Mouse (Mus musculus): ENCODE data around the gene Tcf20.

The Tcf20 gene

DNA sequence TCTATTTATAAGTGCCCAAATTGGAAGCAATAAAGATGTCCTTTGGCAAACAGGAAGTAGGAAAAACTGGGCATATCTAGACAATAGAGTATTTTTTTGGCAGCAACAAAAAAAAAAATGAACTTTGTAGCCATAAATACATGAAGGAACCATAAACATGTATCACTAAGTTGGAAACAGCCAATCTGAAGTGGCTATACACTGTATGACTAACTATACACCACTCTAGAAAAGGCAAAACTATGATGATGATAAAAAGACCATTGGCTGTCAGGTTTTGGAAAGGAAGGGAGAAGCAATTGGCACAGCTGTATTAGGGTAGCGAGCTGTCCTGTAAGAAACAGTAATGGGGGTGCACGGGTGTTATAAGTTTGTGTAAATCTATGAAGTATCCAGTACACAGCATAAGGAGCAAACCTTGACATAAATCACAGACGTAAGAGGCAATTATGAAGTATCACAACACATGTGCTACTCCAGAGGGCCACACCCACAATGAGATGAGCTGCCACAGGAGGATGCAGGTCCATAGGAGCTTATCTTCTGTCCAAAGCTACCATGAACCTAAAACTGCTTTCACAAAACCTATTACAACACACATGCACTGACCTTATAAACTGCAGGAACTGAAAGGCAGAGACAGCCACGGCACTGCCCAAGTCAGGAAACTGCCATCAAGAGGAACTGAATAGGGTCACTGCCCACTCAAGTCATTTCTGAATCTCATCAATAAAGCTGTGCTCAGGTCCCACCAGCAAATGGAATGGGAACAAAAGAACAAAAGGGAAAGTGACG is 180.5 kb downstream of the Tcf20 start:
- WGBS = 75% methylated on average over 5 of the region's 5 CpGs

DNA sequence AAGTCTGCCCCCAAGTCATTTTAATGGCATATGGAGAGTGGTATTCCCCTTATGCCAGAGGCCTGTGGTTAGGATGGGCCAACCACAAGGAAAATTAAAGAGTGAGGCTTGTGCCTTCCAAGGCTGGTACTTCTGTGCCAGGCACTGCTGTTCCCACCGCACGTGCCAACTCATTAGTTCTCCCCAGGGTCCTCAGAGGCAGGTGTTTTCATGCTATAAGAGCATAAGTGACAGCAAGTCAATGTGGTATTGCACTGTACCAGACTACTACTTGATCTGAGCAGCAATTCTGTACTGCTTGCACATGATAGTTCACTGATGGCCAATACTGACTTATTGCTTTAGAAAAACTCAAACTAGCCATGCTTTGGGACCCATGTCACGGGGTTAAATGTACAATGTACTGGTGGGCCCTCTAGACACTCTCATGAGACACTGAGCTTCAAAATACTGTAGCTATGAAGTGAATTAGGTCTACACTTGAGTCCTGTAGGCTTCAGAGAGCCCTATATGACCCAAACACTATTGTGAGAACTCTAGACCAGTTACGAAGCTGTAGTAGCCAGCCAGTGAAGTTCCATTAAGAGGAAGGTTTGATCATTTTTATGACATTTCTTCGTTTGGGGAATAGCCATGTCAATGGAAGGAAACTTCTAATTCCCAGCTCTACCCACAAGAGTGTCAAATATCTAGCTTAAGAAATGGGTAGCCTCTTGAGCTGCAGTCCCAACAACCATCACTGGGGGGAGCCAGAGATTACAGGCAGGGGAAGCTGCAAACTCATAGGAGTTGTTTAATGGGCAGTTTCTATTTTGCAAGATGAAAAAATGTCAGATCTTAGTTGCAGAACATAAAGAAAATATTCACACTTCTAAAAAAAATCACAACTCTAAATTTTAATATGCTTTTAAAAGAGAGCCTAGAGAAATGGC is 182.7 kb downstream of the Tcf20 start:
- WGBS = 60% methylated on average over 5 of the region's 5 CpGs

GRCm38 (mm10) chr15:82795936-82796440 is 191.7 kb downstream of the Tcf20 start:
- 79% methylated on average over 3 of the region's 3 CpGs for WGBS

DNA sequence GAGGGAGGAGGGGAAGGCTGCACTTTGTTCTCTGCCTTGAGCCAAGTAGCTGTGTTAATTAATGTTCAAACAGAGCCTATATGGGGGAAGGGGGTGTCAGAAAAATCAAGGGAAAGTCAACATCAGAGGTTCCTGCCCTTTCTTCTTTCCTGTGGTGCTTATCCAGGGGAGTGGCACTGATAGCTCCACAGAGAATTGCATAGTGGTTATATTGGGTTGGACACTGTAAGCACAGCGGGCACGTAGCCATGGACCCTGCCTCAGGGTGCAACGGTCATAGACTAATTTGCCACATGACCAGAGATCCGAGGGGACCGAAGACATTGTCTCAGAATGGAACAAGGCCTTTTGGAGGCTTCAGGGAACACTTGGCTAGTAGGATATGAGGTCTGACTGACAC is 193.4 kb downstream of the Tcf20 start, which contains the start of gene Cyp2d26:
Cyp2d26 (minus strand) TSS at position 18 of the 400 bp plus-strand sequence.
- WGBS = 93% methylated on average over 5 of the region's 5 CpGs

DNA sequence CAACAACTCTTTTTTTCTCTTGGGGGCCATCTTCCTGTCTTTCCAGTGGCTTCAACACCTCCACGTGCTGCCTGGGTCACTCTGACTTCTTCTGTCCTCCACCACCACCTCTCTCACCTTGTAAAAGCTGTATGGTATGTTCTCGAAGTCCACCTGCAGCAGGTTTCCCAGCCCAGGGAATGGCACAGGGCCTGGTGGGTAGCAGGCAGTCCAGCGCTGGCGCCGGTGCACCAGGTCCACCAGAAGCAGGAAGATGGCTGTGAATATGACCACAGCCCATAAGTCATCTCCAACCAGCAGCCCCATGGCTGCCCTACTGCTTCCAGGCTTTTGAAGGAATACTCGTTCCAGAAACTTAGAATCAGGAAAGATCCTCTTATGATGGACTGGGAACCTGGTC is 193.8 kb downstream of the Tcf20 start:
- WGBS = 82% methylated on average over 6 of the region's 6 CpGs

DNA sequence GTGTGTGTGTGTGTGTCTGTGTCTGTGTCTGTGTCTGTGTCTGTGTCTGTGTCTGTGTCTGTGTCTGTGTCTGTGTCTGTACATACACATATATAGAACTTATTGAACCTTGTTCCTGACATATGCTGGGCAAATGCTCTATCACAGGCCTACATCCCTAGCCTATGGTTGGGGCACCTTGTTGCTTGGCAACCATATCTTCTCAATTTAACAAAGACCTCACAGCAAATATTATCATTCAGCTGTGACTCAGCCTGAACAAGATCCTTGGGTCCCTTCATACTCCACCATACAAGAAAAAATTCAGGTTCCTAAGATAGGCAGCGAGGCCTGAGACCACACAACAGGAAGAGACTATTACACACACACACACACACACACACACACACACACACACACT is 194.2 kb downstream of the Tcf20 start:
- WGBS = 81% methylated on average over 1 of the region's 1 CpGs

DNA sequence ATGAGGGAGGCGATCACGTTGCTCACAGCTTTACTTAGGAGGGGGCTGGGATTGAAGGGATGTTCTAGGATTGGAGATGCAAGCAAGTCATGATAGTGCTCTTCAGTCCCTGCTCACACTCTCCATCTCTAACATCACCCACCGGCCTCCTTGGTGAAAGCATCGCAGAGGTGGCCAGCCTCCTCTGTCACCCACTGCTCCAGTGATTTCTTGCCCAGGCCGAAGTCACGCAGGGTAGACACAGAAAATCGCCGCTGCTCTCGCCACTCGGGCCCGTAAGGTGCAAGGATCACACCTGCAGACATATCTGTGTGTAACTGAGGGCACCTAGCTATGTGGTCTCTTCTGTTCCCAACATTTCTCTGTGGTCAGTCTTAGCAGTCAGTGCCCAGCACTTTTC is 195.1 kb downstream of the Tcf20 start:
- 94% methylated on average over 11 of the region's 11 CpGs for WGBS

DNA sequence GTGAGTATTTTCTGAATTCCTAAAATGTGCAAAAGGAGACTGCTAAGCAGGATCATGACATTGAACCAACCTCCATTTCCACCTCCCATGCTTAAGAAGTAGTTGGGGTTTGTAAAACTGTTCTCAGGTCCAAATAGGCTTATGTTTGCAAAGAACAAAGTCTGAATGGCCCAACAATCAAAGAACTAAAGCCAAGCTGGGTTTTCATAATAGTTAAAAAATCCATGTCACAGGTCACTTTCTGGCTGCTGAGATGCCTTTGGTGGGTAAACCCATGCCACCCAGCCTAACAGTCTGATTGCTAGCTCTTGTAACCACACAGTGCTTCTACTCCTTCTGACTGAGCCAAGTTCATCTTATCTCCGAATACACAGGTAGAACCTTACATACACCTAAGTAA is 203.1 kb downstream of the Tcf20 start:
- WGBS = 80% methylated on average over 1 of the region's 1 CpGs

GRCm38 (mm10) chr15:82783800-82784199 is 203.9 kb downstream of the Tcf20 start:
- 95% methylated on average over 1 of the region's 1 CpGs for WGBS

GRCm38 (mm10) chr15:82777856-82778255 is 209.8 kb downstream of the Tcf20 start:
- WGBS = 83% methylated on average over 5 of the region's 5 CpGs

DNA sequence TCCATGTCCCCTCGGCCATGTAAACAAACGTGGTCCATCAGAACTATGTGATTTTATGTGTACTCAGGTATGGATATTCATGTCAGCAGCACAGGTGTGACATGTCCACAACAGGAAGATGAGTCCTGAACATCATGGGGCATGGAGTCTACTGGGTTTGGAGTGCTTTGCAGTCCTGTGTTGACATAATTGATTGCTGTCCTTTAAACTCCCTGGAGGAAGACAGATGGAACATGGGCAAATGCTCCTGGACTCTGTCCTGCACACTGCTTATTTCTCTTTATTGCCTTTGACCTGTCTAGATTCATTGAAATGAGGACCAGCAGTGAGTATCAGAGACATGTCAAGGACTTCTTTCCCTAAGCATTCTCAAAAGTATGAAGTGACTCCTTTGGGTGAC is 221.7 kb downstream of the Tcf20 start:
- 89% methylated on average over 2 of the region's 2 CpGs for WGBS

GRCm38 (mm10) chr15:82764881-82765280 is 222.8 kb downstream of the Tcf20 start:
- 86% methylated on average over 6 of the region's 6 CpGs for WGBS

DNA sequence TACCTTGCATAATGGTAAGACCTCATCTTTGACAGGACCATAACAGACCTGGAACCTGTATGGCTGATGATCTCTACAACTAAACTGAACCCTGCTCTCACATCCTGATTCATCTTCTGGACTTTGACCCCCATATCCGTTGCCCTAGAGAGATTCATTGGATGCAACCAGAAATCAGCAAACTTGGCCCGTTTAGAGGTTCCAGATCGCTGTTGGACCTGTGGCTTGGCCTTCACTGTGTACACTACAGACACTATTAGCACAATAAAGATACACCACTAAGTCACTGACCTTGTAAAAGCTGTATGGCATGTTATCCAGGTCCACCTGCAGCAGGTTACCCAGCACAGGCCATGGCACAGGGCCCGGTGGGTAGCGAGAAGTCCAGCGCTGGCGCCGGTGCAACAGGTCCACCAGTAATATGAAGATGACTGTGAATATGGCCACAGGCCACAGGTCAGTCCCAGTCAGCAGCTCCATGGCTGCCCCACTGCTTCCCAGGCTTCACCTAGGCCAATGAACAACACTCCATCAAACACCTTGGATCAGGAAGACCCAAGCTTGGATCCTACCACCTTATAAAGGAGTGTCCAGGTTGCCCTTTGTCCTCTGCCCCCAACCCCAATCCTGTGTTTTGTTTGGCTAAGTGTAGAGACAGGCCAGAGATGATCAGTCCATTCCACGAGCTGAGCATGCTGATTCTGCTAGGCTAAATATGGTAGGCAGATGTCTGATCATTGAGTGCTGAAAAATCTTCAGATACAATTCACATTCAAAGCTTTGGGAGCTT is 223.8 kb downstream of the Tcf20 start, which contains the start of gene Cyp2d40:
Cyp2d40 (minus strand) TSS at position 553 of the 790 bp plus-strand sequence.
- 93% methylated on average over 9 of the region's 9 CpGs for WGBS

Measured in cerebral cortex, adult 2 months (tissue).